Mouse (Mus musculus) kidney, adult 8-10 months (tissue): ENCODE measurements around the gene Map4k1.

Source experiments
- DNase-seq, 2 experiments: peaks; one replicate each; pipeline ENCODE4 v3.0.0; 2022

Gene Map4k1

GRCm38 (mm10) chr7:28981651-28982273, at the start of gene Map4k1, which contains the start of gene Eif3k:
TSS of gene Map4k1 (plus strand) at chr7:28982050.
TSS of gene Eif3k (minus strand) at chr7:28981864.
- DNase-seq: peak; percentile 98 to 99

DNA sequence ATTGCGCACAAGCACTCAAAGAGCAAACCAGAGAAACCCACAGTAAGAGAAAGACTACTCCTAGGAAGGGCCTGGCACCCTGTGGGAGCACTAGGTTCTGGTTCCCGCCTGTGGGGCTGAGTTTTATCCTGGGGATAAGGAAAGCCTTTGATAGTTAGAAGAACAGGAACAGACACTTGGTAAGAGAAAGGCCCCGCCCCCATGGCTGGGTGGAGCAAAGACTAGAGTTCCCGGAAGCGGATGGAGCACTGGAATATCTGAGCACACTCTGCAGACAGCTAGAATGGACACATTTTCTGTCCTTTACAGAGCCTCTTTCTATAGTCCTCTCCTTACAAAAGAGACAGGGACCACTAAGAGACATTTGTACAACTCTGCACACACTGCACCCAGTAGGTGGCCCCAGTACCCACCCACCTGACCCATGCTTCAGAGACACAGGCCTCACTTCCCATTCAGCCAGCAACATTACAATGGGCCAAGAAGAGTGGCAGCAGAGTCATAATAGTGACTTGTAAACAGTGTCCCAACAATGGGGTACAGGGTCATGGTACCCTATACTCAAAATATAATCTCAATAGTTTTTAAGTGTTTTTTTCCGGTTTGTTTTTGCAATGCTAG, 49.3 kb upstream of the Map4k1 start:
- DNase-seq: peak in 1 of 2 experiments; percentile 61

- DNase-seq: no peak
Measured at GRCm38 (mm10) chr7:28933825-28934224, 48.0 kb upstream of the Map4k1 start.

DNA sequence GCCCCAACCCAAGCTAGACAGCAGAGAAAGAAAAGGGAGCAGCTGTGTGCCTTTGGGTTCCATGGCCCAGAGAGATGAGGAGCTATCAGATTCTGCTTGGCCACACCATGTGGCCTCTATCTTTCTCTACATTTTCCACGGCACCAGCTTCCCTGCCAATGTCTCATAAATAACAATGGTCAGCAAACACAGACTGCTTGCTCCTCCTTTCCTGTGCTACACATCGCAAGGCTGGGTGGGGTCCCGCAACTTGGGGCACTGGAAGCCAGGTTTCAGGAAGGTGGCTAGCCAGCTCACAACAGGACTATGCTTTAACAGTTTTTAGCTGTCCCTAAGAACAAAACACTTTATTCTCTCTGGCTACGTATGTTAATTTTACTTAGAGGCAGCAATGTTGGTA, 45.1 kb upstream of the Map4k1 start:
- no peak for DNase-seq

DNA sequence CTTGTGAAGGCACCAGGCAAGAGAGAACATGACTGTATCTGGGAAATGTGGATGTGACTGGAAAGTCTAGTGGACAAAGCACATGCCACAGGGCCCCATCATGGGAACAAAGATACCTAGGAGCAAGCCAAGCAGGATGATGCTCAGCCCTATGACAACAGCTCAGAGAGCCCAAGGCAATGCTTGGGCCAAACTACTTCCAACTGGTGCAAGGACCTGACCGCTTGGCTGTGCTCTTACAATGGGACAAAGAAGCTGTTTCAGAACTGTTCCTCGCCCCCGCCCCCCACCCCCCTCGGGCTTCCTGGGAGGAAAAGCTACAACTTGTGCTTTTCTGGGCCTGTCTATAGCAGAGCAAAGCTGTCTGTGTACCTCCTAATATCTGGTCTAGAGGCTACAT, 43.2 kb upstream of the Map4k1 start:
- no peak for DNase-seq

DNA sequence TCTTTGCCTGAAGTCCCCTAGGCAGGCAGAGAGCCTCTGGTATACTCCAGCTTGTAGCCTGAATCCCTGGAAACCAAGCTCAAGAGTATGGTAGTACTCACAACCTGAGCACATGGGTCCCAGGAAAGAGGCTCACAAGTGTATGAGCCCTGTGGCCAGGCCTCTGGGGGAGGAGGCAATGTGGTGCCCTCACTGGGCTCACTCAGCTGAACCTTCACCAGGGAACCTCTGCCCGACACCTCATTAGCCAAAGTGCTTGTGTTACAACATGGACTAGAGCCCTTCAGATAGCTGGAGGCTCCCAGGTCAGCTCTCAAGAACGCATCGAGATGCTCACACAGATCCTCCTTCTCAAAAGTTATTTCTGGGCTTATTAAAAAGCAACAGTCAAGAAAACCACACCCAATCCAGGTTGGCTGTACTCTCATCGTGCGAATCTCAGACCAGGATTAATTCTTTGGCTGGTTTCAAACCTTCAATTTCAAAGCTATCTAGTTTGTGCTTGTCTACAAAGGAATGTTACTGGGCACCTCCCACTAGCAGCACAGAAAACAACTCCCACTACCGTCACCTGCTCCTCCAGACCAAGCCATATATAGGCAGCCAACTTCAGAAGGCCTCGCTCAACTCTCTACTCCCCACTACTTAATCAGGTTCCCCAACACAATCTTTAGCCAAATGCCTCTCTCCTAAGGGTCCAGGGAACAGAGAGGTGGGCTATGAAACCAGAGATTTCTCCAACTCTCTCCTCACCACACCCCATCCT, 42.2 kb upstream of the Map4k1 start:
- peak; percentile 59 to 66 for DNase-seq

DNA sequence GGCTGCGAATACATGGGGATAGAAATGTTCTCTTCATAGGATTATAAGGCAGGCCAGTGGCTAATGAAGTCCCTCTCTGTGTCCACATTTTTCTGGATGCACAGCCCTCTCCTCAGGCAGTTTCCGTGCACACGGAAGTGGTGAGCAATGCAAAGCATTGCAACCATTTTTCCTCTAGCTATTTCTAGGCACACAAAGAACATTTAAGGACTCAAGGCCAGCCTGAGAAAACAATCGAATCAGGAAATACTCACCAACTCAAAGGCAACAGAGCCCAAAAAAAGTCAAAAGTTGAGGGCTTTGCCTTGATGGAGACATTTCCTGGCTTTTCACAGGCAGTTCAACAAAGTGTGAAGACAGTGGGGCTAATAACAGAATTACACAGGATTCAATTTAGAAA, 40.7 kb upstream of the Map4k1 start:
- DNase-seq: no peak

DNA sequence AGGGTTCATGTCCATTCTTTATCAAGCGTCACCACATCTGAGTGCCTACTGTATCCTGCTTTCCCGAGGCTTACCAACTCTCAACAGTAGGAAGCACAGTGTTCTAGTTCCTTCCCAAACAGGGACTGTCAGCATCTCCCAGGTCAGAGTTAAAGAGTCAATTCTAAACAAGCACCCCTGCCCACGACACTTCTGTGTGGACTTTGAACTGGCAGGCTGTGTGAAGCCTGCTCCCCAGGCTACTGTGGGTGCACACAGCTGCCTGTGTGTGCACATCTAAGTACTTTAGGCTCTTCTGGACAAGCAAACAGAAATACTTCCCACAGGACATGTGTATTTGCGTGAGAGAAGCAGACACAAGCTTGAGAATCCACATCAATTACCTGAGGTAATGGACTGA, 40.3 kb upstream of the Map4k1 start:
- peak in 1 of 2 experiments; percentile 60 for DNase-seq

- DNase-seq: no peak
Measured at GRCm38 (mm10) chr7:28943451-28944180, 38.2 kb upstream of the Map4k1 start.

- no peak for DNase-seq
Measured at GRCm38 (mm10) chr7:28944756-28945415, 37.0 kb upstream of the Map4k1 start.

- DNase-seq: no peak
Measured at GRCm38 (mm10) chr7:28945416-28946270, 36.2 kb upstream of the Map4k1 start.

DNA sequence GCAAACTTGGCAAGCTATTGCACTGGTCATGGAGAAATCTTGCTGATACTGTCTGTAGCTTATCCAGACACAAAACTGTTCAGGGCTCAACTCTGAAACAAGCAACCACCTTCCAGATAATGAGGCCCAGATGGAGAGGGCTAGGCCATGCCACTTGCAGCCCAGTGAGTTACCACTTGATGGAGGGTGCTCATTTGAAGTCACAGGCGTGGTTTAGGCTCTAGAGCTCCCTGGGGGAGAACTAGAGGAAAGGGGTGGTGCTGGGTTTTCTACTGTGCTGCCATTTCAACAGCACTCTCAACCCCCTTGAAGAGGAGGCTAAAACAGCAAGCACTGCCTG, 35.6 kb upstream of the Map4k1 start:
- no peak for DNase-seq

GRCm38 (mm10) chr7:28948746-28949145, 33.1 kb upstream of the Map4k1 start:
- no peak for DNase-seq

GRCm38 (mm10) chr7:28949298-28949697, 32.6 kb upstream of the Map4k1 start:
- DNase-seq: no peak

GRCm38 (mm10) chr7:28950346-28951037, 31.4 kb upstream of the Map4k1 start:
- DNase-seq: no peak

- DNase-seq: no peak
Measured at GRCm38 (mm10) chr7:28951764-28952163, 30.1 kb upstream of the Map4k1 start.

DNA sequence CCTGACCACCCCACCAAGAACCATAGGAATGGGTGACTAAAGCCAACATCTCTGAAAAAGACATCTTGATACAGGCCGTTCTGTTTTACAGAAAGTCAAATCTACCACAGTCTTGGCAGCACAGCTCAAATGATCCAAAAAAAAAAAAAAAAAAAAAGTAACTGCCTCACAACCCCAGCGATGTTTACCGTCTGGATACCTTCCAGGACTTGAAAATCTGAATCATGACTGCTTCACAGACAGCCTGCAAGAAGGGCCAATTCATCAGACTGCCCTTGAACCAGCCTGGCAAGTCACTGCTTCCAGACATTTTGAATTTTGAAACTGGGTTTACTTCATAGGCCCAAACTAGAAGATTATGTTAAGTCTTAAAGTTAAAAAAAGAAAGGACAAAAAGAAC, 29.1 kb upstream of the Map4k1 start:
- DNase-seq: no peak

- DNase-seq: no peak
Measured at GRCm38 (mm10) chr7:28953476-28954376, 28.1 kb upstream of the Map4k1 start.

DNA sequence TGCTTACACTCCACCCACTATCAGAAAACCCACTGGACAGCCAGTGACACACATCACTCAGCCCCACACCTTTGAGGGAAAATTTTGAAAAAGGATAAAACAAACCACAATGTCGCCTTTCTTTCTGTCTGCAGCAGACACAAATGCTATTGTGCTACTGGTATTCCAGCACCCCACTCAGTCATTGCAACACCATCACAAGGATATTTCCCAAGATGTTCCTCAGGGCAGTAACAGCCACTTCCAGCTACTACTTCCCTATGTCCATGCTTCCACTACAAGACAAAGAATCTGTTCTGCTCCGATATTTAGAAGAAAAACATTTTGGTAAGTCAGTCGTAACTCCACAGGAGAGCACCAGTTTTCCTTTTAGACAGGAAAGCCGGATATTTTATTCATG, 27.1 kb upstream of the Map4k1 start:
- no peak for DNase-seq

DNA sequence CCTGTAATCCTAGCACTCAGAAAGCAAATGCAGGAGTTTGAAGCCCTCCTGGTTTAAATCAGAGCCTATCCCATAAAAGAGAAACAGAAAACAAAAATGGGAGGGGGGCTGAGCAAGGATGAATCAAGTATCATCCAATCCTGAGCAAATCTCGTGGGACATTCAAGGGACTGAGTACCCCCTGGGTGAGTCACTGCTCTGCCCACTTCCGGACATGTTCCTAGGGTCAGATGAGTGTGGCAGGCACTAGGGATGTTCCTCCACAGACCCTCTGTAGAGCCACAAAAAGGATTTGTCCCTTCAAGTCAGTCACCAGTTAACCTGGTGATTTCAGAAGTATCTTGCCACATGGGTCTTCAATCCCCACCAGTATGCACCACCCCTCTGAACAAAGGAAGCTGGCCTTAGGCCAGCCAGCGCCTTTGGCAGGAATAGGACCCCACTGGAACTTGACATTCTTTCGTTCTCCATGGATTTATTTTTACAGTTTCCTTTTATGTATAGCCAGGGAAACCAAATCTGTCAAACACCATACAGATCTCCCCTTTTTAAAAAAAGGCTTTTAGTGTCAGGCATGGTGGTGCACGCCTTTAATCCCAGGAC, 26.5 kb upstream of the Map4k1 start:
- no peak for DNase-seq
